Mouse (Mus musculus) myocyte (in vitro differentiated cells): ENCODE data around the gene Galk2. TPM values are rescaled to one million over a fixed set of nuclear protein-coding genes. Genes with fewer than 3 reads are reported as not detected.

Experiments used
- H3K27me3 ChIP-seq: one replicate; pipeline ENCODE4 v1.6.1; 2011; ENCODE audit not compliant: control insufficient read depth, insufficient read depth, insufficient read length
- H3K36me3 ChIP-seq: one replicate; pipeline ENCODE4 v1.6.1; 2011; ENCODE audit not compliant: control insufficient read depth, insufficient read depth
- H3K4me2 ChIP-seq: one replicate; pipeline ENCODE4 v1.6.1; 2011; ENCODE audit warnings: low read depth, control low read depth
- H3K4me3 ChIP-seq: one replicate; pipeline ENCODE4 v1.5.1; 2011; ENCODE audit warnings: mild to moderate bottlenecking, control low read depth, moderate library complexity
- H3K79me2 ChIP-seq: one replicate; pipeline ENCODE4 v1.6.1; 2011; ENCODE audit not compliant: control insufficient read depth, insufficient read depth
- H3ac ChIP-seq: one replicate; pipeline ENCODE4 v1.6.1; 2011; ENCODE audit not compliant: control insufficient read depth, insufficient read length
- CEBPB ChIP-seq: IDR thresholded peaks from 2 replicates; pipeline ENCODE4 v1.6.1; 2011; ENCODE audit warnings: mild to moderate bottlenecking, moderate library complexity; ENCODE audit not compliant: poor library complexity, insufficient read depth, severe bottlenecking
- E2F4 ChIP-seq: IDR thresholded peaks from one replicate; pipeline ENCODE4 v1.6.1; 2011; ENCODE audit warnings: mild to moderate bottlenecking, control low read depth, moderate library complexity; ENCODE audit not compliant: insufficient read depth
- MAX ChIP-seq: IDR thresholded peaks from one replicate; pipeline ENCODE4 v1.6.1; 2011; ENCODE audit warnings: low read depth, mild to moderate bottlenecking, control low read depth
- MYOD1 ChIP-seq, 3 experiments: IDR thresholded peaks; one replicate each; pipeline ENCODE4 v1.6.1; 2011; ENCODE audit warnings: control low read depth in 2 of 3, low read depth in 2 of 3, mild to moderate bottlenecking in 2 of 3, moderate library complexity in 1 of 3; ENCODE audit not compliant: insufficient read length in 2 of 3, control insufficient read depth in 1 of 3
- MYOG ChIP-seq, 3 experiments: IDR thresholded peaks; one replicate each; pipeline ENCODE4 v1.6.1; 2011; ENCODE audit warnings: control low read depth in 2 of 3, low read depth in 2 of 3, mild to moderate bottlenecking in 2 of 3; ENCODE audit not compliant: insufficient read length in 2 of 3, control insufficient read depth in 1 of 3, insufficient read depth in 1 of 3
- POLR2A ChIP-seq: IDR thresholded peaks from one replicate; pipeline ENCODE4 v1.6.1; 2011; ENCODE audit warnings: low read depth, mild to moderate bottlenecking, control low read depth, moderate library complexity; ENCODE audit not compliant: insufficient read length
- POLR2AphosphoS2 ChIP-seq: IDR thresholded peaks from one replicate; pipeline ENCODE4 v1.6.1; 2011; ENCODE audit warnings: low read depth, control low read depth; ENCODE audit not compliant: insufficient read length
- REST ChIP-seq: IDR thresholded peaks from one replicate; pipeline ENCODE4 v1.6.1; 2011; ENCODE audit warnings: mild to moderate bottlenecking, control low read depth, moderate library complexity; ENCODE audit not compliant: insufficient read depth, insufficient read length
- SRF ChIP-seq: IDR thresholded peaks from one replicate; pipeline ENCODE4 v1.6.1; 2011; ENCODE audit warnings: low read depth; ENCODE audit not compliant: control insufficient read depth, insufficient read length
- TCF12 ChIP-seq: IDR thresholded peaks from one replicate; pipeline ENCODE4 v1.6.1; 2011; ENCODE audit warnings: mild to moderate bottlenecking, control low read depth; ENCODE audit not compliant: poor library complexity, insufficient read depth, severe bottlenecking
- TCF3 ChIP-seq: IDR thresholded peaks from one replicate; pipeline ENCODE4 v1.6.1; 2011; ENCODE audit warnings: low read depth, control low read depth; ENCODE audit not compliant: insufficient read length
- USF1 ChIP-seq: IDR thresholded peaks from one replicate; pipeline ENCODE4 v1.6.1; 2011; ENCODE audit warnings: low read depth, mild to moderate bottlenecking, control low read depth, moderate library complexity
- polyA plus RNA-seq: library from polyadenylated mRNA; unstranded; fragments of >200 nt; fragmentation: generic; extraction: Trizol; gene quantifications from one replicate; pipeline ENCODE4 v1.2.1, GENCODE M21; 2012; ENCODE audit warnings: missing spikeins

Galk2 gene
- polyA plus RNA-seq, 1 experiment: 17.8 TPM

GRCm38 (mm10) chr2:125906407-125907066 lies 47.6 kb downstream of the Galk2 start:
- no peaks in the 10 kb centered on the region for H3K79me2 ChIP-seq
- H3K36me3 ChIP-seq: peaks cover 6% of the 10 kb centered on the region

GRCm38 (mm10) chr2:125907580-125908255 lies 48.8 kb downstream of the Galk2 start:
- Histone ChIP-seq H3K79me2 (no peaks in the 10 kb centered on the region), H3ac (no peak overlapping the region), H3K27me3 (no peaks in the 10 kb centered on the region), H3K36me3 (peaks cover 6% of the 10 kb centered on the region), H3K4me2 (no peak overlapping the region), H3K4me3 (no peak overlapping the region)
- TF ChIP-seq TCF12 (no peak), MYOG (IDR thresholded peaks at IDR 0.05; ENCODE audit: control insufficient read depth in 1 of 3, insufficient read depth in 1 of 3, insufficient read length in 2 of 3, low read depth in 2 of 3) (no peak), POLR2A (no peak), E2F4 (no peak), MAX (no peak), TCF3 (no peak), MYOD1 (IDR thresholded peaks at IDR 0.05; ENCODE audit: control insufficient read depth in 1 of 3, insufficient read length in 2 of 3, low read depth in 2 of 3) (no peak), SRF (no peak), USF1 (no peak), CEBPB (no peak), REST (no peak), POLR2AphosphoS2 (no peak)

More at GRCm38 (mm10) chr2:125906407-125907066, 47.6 kb downstream of the Galk2 start:
- no peak overlapping the region for H3K4me3 ChIP-seq
- H3K27me3 ChIP-seq: no peaks in the 10 kb centered on the region
- TF ChIP-seq CEBPB (no peak), E2F4 (no peak), TCF3 (no peak), POLR2AphosphoS2 (no peak), MYOG (IDR thresholded peaks at IDR 0.05; ENCODE audit: control insufficient read depth in 1 of 3, insufficient read depth in 1 of 3, insufficient read length in 2 of 3, low read depth in 2 of 3) (no peak), MYOD1 (IDR thresholded peaks at IDR 0.05; ENCODE audit: control insufficient read depth in 1 of 3, insufficient read length in 2 of 3, low read depth in 2 of 3) (no peak), TCF12 (no peak), MAX (no peak), POLR2A (no peak), REST (no peak), SRF (no peak), USF1 (no peak)
- no peak overlapping the region for H3K4me2 ChIP-seq
- no peak overlapping the region for H3ac ChIP-seq

GRCm38 (mm10) chr2:125914167-125914566 lies 55.3 kb downstream of the Galk2 start:
- no peaks in the 10 kb centered on the region for H3K36me3 ChIP-seq
- H3K4me2 ChIP-seq: no peak overlapping the region
- no peaks in the 10 kb centered on the region for H3K27me3 ChIP-seq
- H3ac ChIP-seq: no peak overlapping the region
- H3K4me3 ChIP-seq: no peak overlapping the region
- H3K79me2 ChIP-seq: no peaks in the 10 kb centered on the region
- TF ChIP-seq MYOD1 (IDR thresholded peaks at IDR 0.05; ENCODE audit: control insufficient read depth in 1 of 3, insufficient read length in 2 of 3, low read depth in 2 of 3) (no peak), TCF3 (no peak), MYOG (IDR thresholded peaks at IDR 0.05; ENCODE audit: control insufficient read depth in 1 of 3, insufficient read depth in 1 of 3, insufficient read length in 2 of 3, low read depth in 2 of 3) (no peak)

GRCm38 (mm10) chr2:125914713-125915112 lies 55.8 kb downstream of the Galk2 start:
- Histone ChIP-seq H3K4me3 (no peak overlapping the region), H3K36me3 (no peaks in the 10 kb centered on the region), H3K27me3 (no peaks in the 10 kb centered on the region), H3ac (no peak overlapping the region), H3K79me2 (no peaks in the 10 kb centered on the region), H3K4me2 (no peak overlapping the region)
- TF ChIP-seq REST (no peak), TCF3 (no peak), MYOG (IDR thresholded peaks at IDR 0.05; ENCODE audit: control insufficient read depth in 1 of 3, insufficient read depth in 1 of 3, insufficient read length in 2 of 3, low read depth in 2 of 3) (no peak), SRF (no peak), USF1 (no peak), TCF12 (no peak), MYOD1 (IDR thresholded peaks at IDR 0.05; ENCODE audit: control insufficient read depth in 1 of 3, insufficient read length in 2 of 3, low read depth in 2 of 3) (no peak), POLR2A (no peak), POLR2AphosphoS2 (no peak), MAX (no peak), CEBPB (no peak), E2F4 (no peak)
